Mouse (Mus musculus): ENCODE results near the gene Nr1i2.
"Not testable (repeated sequence)": the region's sequence is repeated elsewhere in the genome, so short reads cannot be mapped to it uniquely, and the experiment has no call there.

Nr1i2 gene

DNA sequence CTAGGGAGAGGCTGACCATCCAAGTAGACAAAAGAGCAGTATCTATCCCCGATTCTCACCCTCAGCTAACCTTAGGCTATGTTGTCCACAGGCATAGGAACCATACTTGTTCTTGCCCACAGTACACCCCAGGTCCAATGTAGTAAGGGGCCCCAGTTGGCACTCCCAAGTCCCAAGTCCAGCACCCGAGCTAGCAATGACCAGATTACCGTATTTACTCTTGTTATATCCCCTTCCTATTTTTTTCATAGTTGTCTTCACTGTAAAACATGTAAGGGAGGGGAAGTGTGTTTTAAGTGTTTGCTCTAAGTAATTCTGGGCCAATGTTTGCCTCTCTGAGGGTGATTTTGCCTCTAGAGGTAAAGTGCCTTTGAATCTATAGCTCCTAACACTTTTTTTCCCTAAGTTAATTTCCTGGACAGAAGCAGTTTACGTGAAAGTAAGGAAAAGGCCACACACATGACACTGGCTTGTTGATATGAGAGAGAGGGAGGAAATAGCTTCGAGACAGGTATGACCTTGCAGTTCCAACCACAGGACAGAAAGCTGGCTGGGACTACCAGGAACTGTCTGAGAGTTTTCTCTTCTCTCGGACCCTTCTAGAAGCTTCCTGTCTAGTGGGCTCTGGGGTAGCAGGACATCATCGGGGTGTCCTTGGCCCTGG is at the start of gene Nr1i2:
Gene Nr1i2 (minus strand): TSS at position 140 of the 664 bp plus-strand sequence.
- DNase-seq (ENCODE audit: low spot score in 2 of 2): no peak

DNA sequence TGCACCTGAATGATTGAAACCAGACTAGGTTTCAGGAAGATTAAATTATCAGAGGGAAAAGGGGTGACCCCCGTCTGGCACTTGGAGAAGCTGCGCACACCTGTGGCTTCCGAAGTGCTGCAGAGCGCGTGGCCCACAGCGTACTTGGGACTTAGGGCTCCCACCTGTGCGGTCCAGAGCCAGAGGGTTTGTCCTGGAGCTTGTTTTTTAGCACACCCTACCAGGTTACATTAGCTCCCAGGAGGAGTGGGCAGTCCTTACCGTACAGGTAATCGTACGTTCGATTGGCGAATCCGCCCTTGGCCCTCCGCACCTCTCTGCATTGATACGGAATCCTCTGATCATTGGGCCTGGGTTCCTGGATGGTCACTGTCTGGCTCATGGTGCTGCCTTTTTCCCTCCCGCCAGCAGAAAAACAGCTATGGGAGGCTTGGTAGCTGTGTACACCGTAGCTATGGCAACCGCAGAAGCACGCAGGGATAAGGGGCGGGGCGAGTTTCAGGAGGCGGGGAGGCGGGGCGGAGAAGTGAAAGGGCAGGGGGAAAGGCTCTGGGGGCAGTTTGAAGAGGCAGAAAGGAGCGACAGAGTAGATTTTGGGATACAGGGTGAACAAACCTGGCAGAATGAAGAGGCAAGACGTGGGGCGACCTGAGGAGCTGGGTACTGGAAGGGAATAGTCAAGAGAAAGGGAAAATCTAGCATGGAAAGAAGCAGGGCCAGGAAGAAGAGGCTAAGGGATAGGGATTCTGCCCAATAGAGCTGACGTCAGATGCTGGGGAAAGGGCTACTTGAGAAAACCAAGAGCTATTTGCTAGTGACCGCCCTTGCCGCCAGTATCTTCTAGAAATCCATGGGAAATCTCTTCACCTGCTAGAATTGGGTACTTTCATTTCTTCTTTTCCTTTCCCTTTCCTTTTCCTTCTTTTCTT is 47.0 kb upstream of the Nr1i2 start, which contains the start of gene Maats1:
Gene Maats1 (minus strand): TSS at position 748 of the 929 bp plus-strand sequence.
- peak in 1 of 2 experiments; percentile 68 for DNase-seq (ENCODE audit: low spot score in 2 of 2)

DNA sequence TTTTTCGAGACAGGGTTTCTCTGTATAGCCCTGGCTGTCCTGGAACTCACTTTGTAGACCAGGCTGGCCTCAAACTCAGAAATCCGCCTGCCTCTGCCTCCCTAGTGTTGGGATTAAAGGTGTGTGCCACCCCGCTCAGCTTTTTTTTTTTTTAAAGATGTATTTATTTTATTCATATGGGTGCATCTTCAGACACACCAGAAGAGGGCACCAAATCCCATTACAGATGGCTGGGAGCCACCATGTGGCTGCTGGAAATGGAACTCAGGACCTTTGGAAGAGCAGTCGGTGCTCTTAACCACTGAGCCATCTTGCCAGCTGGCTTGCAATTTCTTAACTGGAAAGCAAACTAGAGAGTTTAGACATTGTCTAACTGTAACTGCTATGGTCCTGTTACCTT is 43.5 kb upstream of the Nr1i2 start:
- DNase-seq (ENCODE audit: low spot score in 2 of 2): not testable (repeated sequence)

DNA sequence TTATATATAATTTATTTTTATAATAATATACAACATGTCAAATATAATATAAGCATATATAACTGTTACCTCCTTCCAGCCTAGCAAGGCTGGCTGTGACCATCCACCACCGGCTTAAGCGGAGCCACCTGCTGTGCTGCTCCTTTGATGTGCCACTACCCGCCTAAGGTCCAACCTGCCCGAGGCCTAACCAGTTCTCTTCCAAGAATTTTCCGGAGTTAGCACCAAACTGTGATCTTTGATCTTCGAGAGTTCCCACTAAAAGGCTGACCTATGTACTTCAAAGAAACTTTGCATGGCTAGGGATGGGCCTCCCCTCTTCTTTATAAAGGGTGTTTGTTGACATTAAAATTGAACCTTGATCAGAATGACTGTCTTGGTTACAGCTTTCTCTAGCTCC is 39.8 kb upstream of the Nr1i2 start:
- DNase-seq (ENCODE audit: low spot score in 2 of 2): no peak

DNA sequence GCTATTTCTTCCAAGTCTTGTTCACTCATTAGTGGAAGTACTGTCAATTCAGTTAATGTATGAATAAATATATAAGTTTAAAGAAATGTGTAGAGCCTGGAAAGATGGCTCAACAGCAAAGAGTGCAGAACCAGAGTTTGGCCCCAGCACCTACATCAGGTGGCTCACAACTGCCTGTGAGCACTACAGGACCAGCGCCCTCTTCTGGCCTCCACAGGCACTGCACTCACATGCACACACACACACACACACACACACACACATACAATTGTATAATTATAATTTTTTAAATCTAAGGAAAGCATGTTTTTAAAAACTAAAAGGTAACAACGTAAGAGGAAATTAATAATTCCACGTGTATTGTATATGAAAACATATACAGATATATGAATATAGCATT is 34.7 kb upstream of the Nr1i2 start:
- no peak for DNase-seq (ENCODE audit: low spot score in 2 of 2)

DNA sequence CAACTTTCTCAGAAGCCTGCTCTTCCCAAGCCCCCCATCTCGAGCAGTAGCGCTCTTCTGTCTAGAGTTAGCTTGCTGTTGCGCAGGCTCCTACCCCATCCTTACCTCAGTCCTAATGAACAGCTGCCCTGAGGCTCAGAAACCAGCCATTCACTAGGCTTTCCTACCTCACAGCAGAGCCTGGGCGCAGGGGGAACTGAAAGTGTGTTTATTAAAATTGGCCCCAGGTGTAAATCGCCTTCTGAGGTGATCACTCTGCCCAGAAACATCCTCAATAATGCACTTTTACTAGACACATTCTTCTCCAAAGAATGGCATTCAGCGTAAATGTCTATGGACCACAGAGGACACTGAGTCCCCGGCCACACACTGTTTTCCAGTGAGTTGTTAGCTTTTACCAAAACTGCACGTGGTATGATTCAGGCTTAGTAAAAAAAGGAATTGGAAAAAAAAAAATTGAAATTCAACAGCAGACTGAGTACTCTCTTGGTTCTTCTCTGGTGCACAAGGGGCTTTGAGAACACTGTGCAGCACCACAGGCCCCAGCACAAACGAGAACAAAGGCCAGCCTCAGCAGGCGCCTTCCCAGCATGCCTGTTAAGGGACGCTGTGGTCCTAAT is 32.3 kb upstream of the Nr1i2 start:
- no peak for DNase-seq (ENCODE audit: low spot score in 2 of 2)

DNA sequence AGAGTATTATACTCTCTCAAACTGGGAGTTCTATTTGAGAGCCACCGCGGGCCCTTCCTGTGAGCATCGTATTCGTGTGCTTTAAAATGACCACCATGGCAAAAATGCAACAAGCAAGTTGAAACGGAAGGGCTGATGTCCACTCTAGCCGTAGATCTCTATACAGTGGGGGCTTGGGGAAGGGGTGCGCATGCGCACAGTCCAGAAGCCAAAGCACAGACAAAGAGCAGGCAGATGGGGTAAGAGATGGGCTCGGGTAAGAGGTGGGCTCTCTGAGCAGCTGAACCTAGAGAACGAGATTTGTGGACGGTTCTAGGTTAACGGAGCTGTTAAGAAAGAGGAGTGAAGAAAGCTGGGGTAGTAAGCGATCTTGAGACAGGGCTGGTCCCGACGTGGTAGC is 29.7 kb upstream of the Nr1i2 start:
- DNase-seq (ENCODE audit: low spot score in 2 of 2): no peak

DNA sequence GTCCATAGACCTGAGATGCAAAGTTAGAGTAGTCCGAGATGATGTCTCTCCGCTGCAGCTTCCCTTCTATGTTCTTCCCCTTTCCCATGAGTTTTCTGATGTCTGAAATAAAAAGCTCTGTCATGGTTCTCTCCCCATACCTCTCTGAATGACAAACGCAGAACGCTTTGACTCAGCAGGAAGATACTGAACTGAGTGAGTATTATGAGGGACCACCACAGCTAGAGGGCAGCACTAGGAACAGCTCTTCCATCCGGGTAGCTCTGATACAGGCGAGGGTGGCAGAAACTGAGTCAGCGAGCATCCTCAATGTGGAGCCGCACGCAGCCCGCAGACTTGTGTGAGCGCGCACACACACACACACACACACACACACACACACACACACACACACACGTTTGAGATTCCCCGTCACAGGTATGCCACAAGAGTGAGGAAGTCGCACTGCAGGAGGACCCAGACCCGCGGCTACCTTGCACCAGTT is 26.9 kb upstream of the Nr1i2 start:
- peak in 1 of 2 experiments; percentile 63 for DNase-seq (ENCODE audit: low spot score in 2 of 2)

DNA sequence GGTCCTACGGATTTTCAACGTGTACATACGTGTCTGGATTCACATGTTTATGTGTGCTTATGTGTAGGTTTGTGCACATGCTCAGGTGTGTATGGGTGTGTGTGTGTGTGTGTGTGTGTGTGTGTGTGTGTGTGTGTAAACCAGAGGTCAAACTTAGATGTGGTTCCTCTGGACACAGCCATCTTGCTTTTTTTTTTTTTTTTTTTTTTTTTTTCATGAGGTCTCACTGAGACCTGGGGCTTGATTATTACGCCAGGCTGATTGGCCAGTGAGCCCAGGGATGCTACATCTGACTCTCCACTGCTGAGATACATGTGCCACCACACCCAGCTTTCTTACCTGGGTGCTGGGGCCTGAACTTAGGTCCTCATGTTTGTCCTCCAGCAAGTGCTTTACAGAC is 24.5 kb upstream of the Nr1i2 start:
- no peak for DNase-seq (ENCODE audit: low spot score in 2 of 2)

DNA sequence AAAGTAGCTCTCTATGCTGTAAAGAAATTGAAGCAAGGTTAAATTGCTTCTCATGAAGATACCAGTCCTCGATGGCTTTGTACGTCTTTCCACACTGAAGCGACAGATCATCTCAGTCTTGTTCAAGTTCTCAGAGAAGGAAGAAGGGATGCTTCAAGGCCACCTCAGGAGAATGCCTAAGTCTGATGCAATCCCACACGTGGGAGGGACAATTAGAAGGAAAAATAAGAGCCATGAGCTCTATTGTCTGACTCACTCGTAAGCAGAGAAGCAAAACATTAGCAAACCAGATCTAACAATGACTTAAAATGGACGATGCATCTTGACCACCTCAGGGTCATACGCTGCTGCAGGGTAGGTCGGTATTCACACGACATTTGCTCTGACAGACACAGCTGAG is 23.9 kb upstream of the Nr1i2 start:
- DNase-seq (ENCODE audit: low spot score in 2 of 2): no peak

DNA sequence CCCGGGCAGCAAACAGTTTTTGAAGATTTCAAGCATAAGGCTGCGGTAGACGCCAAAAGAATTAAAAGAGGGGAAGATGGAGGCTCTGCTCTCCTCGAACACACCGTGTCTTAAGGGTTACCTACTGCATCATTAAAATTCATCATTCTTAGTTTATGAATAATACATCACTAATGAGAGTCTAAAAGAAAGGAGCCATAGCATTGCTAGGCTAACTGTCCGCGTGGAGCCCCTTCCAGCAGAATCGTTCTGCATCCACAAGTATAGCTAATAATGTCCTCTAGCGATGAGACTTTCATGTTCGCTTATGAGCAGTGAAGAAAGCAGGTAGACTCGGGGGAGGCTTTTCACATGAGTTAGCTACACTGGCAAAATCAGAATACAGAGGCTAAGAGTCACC is 13.6 kb upstream of the Nr1i2 start:
- DNase-seq (ENCODE audit: low spot score in 2 of 2): no peak

DNA sequence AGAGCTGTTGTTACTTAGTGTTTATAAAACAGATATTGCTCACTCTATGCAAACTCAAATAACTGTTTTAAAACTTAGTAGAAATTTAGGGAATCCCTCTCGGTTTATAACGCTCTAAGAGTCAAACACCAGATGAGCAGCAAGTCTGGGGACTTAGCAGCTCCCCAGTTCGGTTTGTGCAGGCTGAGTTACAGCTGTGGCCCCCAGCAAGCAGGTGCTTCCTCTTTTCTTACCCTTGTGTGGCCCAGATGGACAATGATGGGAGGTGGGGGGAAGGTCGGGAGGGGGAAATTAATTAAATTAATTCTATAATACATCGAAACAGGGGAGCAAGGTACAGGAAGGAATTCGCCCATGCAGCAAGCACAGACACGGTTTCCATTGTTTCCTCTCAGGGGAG is 13.0 kb upstream of the Nr1i2 start:
- no peak for DNase-seq (ENCODE audit: low spot score in 2 of 2)

DNA sequence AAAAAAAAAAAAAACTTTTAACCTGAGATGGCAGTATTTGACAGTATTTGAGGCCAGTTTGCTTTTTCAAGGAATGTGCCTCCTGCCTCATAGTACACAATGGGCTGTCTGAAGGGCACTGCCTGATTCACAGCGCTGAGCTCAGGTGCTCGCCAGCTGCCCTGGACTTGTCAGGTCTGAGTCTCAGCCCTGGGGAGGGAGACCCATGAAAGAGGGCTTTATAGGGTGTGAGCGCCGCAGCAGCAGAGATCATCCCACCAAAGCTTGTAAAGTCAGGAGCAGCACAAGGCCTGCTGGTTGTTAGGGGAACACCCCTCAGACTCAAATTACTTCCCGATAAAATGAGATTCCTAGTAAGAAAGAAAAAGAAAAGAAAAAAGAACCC is 12.6 kb upstream of the Nr1i2 start:
- no peak for DNase-seq (ENCODE audit: low spot score in 2 of 2)

DNA sequence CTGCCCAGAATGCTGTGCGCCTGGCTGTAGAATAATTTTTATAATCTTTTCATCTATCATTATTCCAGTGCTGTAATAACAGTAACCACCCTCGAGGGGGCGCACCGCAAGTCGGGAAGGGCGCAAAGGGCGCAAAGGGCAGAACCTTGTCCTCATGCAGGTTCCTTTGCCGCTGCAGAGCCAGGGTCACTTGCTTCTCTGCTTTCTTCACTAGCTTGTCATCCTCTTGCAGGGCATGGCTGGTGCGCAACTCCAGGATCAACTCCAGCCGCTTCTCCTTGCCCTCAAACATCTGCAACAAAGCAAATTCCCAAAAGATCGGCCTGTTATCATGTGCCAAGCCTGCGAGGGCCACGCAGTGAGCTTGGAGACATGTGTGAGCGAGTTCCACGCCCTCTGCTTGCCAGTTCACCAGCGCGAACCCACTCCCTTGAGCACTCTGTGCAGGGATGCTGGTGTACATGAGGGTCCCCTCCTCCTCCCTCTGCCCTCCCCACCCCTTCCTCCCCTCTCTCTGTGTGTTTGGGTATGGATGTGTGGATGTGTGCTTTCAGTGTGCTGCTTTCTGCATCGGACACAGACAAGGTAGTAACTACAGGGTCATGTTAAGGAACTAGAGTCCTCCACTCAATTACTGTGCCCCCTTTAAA is 12.1 kb upstream of the Nr1i2 start:
- DNase-seq (ENCODE audit: low spot score in 2 of 2): peak in 1 of 2 experiments; percentile 9

DNA sequence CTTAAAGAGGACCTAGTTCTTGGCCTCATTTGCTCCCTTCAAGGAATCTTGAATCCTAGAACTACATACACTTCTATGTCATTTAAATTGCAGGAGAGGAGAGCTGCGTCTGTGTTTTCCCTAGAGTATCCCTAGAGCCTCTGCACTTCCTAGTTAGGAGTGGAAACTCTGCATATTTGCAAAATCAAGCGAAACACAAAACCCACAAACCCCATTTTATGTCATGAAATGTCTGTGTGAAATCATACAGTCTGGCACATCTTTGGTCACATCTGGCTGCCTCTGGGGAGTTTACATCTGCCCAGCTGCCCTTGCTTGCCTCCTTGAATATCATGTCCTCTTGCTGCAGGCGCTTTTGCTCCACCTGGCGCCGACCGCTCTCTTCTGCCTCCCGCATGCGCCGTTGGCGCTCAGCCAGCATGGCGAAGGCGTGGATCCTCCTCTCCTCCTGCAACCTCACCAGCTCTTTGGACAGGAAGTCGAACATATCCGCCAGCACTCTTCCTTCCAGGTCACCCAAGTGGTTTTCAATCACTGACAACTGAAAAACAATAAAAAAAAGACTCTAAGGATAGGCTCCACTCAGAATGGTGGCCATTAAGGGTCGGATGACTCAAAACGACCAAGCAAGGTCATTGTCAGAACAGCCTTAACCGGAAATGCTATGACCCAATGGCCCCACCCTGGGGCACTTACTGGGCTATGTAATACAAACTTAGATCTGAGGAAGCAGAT is 10.0 kb upstream of the Nr1i2 start:
- DNase-seq (ENCODE audit: low spot score in 2 of 2): no peak

DNA sequence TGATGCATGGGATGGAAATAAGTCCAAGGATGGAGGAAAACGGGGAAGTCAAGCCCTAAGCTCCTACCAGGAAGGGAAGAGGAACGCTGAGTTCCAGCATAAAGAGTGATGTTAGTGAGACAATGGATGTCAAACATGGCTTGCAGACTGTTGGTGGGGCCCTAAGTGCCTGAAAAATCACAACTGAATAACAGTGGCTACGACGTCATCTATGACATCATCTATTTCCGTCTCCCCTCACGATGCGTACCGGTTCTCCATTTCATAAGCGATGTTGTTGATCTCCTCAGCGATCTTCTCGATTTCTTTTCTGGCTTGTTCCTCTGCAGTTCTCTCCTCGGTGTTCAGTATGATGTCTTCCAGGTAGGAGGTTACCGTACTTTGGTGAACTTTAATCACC is 7.7 kb upstream of the Nr1i2 start:
- no peak for DNase-seq (ENCODE audit: low spot score in 2 of 2)

DNA sequence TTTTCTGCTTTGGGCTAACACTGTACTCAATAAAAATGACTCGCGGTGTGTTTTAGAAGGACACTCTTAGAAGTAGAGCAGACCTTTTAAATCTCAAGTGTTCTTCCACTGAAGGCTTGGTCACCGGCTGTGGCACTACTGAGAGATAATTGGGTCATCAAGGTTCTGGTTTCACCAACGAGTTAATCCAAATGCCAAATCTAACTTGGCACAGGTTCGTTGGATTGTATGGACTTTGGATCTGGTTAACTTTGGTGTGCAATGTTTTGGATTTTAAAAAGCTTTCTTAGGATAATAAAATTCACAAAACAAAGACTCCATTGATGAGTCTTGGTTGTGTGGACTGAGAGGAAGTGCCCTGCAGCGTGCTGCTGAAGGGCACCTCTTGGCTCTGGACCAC is 3.8 kb upstream of the Nr1i2 start:
- DNase-seq (ENCODE audit: low spot score in 2 of 2): no peak

DNA sequence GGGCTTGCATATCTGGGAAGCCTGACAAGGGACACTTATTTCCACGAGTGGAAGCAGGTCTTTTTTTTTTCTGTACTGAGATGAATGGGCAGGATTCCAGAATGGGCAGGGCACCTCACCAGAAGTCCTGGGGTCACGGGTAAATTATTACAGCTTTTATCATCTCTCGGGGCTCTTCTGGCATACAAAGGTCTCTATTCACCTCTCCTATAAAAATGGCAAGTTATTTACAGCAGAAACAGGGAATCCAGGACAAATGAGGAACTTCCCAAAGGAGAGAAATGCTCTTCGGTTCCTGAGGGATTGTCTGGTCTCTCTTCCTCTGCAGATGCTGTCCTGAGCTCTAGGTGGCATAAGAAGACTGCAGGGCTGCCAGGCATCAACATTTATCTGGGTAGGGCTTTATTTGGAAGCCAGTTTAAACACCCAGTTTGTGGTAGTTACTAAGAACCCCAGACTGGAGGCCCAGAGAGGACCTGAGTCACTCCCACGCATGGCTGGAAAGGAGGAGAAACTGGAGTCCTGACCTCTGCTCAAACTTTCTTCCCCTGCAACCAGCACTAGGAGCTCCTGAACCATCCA is 816 bp upstream of the Nr1i2 start:
- DNase-seq (ENCODE audit: low spot score in 2 of 2): no peak

DNA sequence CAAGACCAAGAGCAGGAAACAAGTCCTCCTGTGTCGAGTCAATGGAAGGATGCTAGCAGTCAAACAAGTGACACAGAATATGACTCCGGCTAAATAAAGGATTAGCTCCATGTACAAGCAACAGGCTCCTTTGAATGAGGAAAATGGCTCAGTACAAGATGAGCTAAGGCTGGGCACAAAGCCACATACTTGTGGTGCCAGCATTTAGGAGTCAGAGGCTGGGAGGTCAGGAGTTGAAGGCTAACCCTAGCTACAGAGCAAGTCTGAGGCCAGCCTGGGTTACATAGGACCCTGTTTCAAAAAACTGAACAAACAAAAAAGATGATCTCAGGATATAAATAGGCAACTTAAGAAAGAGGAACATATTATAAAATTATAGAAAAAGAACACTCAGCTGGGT is 4.5 kb downstream of the Nr1i2 start:
- DNase-seq (ENCODE audit: low spot score in 2 of 2): no peak

DNA sequence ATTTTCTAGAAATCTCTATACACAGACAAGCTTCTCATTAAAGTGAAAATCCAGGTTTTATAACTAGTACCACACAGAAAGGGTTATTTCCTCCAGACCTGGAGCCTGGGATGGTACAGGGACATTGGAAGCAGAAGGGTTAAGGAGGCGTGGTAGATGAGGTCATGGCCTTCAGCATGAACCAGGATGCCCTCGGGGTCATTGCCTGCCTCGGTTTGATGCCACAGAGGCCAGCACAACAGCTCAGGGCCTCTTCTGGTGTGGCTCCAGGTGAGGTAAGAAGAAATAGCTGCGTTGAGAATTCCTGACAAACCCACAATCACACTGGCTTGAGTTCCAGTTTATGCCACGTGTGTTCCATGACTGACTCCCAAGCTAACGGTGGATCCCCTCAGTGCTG is 5.8 kb downstream of the Nr1i2 start:
- DNase-seq (ENCODE audit: low spot score in 2 of 2): no peak

DNA sequence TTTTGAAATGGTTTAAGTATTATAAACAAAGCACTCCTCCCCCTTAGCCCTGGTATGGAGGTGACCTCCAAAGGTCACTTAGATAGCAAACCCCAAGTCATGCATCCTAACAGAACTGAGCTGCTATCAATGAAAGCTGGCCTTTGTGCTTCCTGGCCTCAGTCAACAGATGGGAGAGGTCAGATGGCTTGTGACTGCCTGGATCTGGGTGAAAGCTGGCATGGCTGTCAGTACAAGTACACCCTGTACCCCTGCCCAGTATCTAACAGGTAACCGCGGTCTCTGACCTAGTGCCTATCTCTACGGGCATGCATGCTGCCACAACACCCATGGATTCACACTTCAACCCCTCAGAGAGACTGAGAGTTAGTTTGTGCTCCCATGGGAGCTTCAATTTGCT is 6.9 kb downstream of the Nr1i2 start:
- no peak for DNase-seq (ENCODE audit: low spot score in 2 of 2)

All from cerebellum, postnatal 4 days (tissue).